Comparison of ENCODE assay signal across 8 mouse cellular contexts in genomic region chrX:144153523-144153922, GRCm38 (mm10). TPM values are rescaled to one million over a fixed set of nuclear protein-coding genes. Genes with fewer than 3 reads are reported as not detected.
DNase-seq lines count a peak whose midpoint lies in the region; ATAC-seq and TF ChIP-seq lines count a peak whose summit lies in the region.

Gene A730046J19Rik, plus strand, starts transcription at chrX:144153695.

- peak within 1 kb of the TSS; percentile 53 for H3K4me2 ChIP-seq in heart, embryonic 16.5 days (ENCODE audit: low read depth, low read length)
- peak within 1 kb of the TSS; percentile 47 for H3K4me2 ChIP-seq in hindbrain, embryonic 15.5 days
- peak within 1 kb of the TSS; percentile 36 for H3K4me2 ChIP-seq in midbrain, embryonic 13.5 days (replicated peaks)

- no peak for DNase-seq in heart, postnatal 14 days
- no peak for DNase-seq in embryonic facial prominence, embryonic 10.5 days (ENCODE audit: low spot score)
- DNase-seq in layer of hippocampus, postnatal 10 days (ENCODE audit: low spot score in 2 of 2): no peak
- no peak for DNase-seq in thymus, adult 2 months

- H3K27me3 ChIP-seq in heart, embryonic 16.5 days (ENCODE audit: control insufficient read depth, insufficient read depth, low read length): no peaks in the 10 kb centered on the region
- peaks cover 29% of the 10 kb centered on the region for H3K27me3 ChIP-seq in embryonic facial prominence, embryonic 10.5 days (replicated peaks; ENCODE audit: low read depth, poor library complexity, severe bottlenecking)
- H3K27me3 ChIP-seq in hindbrain, embryonic 15.5 days: no peaks in the 10 kb centered on the region
- no peaks in the 10 kb centered on the region for H3K27me3 ChIP-seq in midbrain, embryonic 13.5 days
- H3K27me3 ChIP-seq in thymus, adult 2 months (ENCODE audit: control insufficient read depth, insufficient read depth, low read length): no peaks in the 10 kb centered on the region

- intact Hi-C loops in heart, postnatal 14 days (cut with DNase I): no loop called here

- TF ChIP-seq POLR2A in thymus, adult 2 months (IDR thresholded peaks at IDR 0.05; ENCODE audit: control insufficient read depth, extremely low read depth, insufficient read depth, low read length, poor library complexity): no peak

- no peak within 1 kb of the TSS for H3K27ac ChIP-seq in heart, embryonic 16.5 days (ENCODE audit: low read length)
- H3K27ac ChIP-seq in embryonic facial prominence, embryonic 10.5 days (replicated peaks): no peak within 1 kb of the TSS
- H3K27ac ChIP-seq in hindbrain, embryonic 15.5 days (replicated peaks): no peak within 1 kb of the TSS
- H3K27ac ChIP-seq in midbrain, embryonic 13.5 days: no peak within 1 kb of the TSS
- no peak within 1 kb of the TSS for H3K27ac ChIP-seq in thymus, adult 2 months (ENCODE audit: control insufficient read depth, insufficient read depth, low read length)

- peak within 1 kb of the TSS; percentile 34 for H3K4me3 ChIP-seq in heart, embryonic 16.5 days (ENCODE audit: low read length)
- peak within 1 kb of the TSS; percentile 23; the same call in 1 of the 2 replicates for H3K4me3 ChIP-seq in embryonic facial prominence, embryonic 10.5 days
- H3K4me3 ChIP-seq in hindbrain, embryonic 15.5 days: peak within 1 kb of the TSS; percentile 24
- H3K4me3 ChIP-seq in midbrain, embryonic 13.5 days (replicated peaks): no peak within 1 kb of the TSS; the same call in 1 of the 2 replicates
- no peak within 1 kb of the TSS for H3K4me3 ChIP-seq in thymus, adult 2 months (ENCODE audit: control insufficient read depth, insufficient read depth, low read length)

- no peaks in the 10 kb centered on the region for H3K9me3 ChIP-seq in heart, embryonic 16.5 days (replicated peaks; ENCODE audit: control insufficient read depth, low read length)
- H3K9me3 ChIP-seq in embryonic facial prominence, embryonic 10.5 days: no peaks in the 10 kb centered on the region
- H3K9me3 ChIP-seq in hindbrain, embryonic 15.5 days: no peaks in the 10 kb centered on the region
- H3K9me3 ChIP-seq in midbrain, embryonic 13.5 days: no peaks in the 10 kb centered on the region

- H3K4me1 ChIP-seq in heart, embryonic 16.5 days (ENCODE audit: control insufficient read depth, insufficient read depth, low read length): no peaks in the 10 kb centered on the region
- no peaks in the 10 kb centered on the region for H3K4me1 ChIP-seq in embryonic facial prominence, embryonic 10.5 days
- H3K4me1 ChIP-seq in hindbrain, embryonic 15.5 days (replicated peaks): no peaks in the 10 kb centered on the region
- H3K4me1 ChIP-seq in midbrain, embryonic 13.5 days (replicated peaks): no peaks in the 10 kb centered on the region
- H3K4me1 ChIP-seq in thymus, adult 2 months (replicated peaks; ENCODE audit: control insufficient read depth, insufficient read depth, low read length): no peaks in the 10 kb centered on the region

- H3K36me3 ChIP-seq in heart, embryonic 16.5 days (ENCODE audit: control insufficient read depth, insufficient read depth): no peaks in the 10 kb centered on the region
- H3K36me3 ChIP-seq in embryonic facial prominence, embryonic 10.5 days (replicated peaks): no peaks in the 10 kb centered on the region
- no peaks in the 10 kb centered on the region for H3K36me3 ChIP-seq in hindbrain, embryonic 15.5 days
- no peaks in the 10 kb centered on the region for H3K36me3 ChIP-seq in midbrain, embryonic 13.5 days
- no peaks in the 10 kb centered on the region for H3K36me3 ChIP-seq in thymus, adult 2 months (ENCODE audit: control insufficient read depth, insufficient read depth, low read length)

- 18% methylated on average over 8 of the region's 8 CpGs for WGBS in heart, embryonic 16.5 days
- 24% methylated on average over 8 of the region's 8 CpGs for WGBS in embryonic facial prominence, embryonic 10.5 days
- 21% methylated on average over 8 of the region's 8 CpGs for WGBS in hindbrain, embryonic 15.5 days
- WGBS in midbrain, embryonic 13.5 days: 22% methylated on average over 8 of the region's 8 CpGs
- WGBS in thymus, adult 2 months: 26% methylated on average over 8 of the region's 8 CpGs

- no peak within 1 kb of the TSS for H3K9ac ChIP-seq in heart, embryonic 16.5 days (ENCODE audit: low read length)
- no peak within 1 kb of the TSS for H3K9ac ChIP-seq in hindbrain, embryonic 15.5 days
- no peak within 1 kb of the TSS for H3K9ac ChIP-seq in midbrain, embryonic 13.5 days (replicated peaks)

- no peak for ATAC-seq in heart, embryonic 16.5 days (replicated peaks; ENCODE audit: extremely low read depth, insufficient read depth, low FRiP score)
- no peak for ATAC-seq in hindbrain, embryonic 15.5 days (ENCODE audit: low FRiP score, low read depth)
- no peak for ATAC-seq in midbrain, embryonic 13.5 days
- no peak for ATAC-seq in cerebellum, adult (ENCODE audit: insufficient number of reproducible peaks, low FRiP score, low TSS enrichment)

- TF ChIP-seq CTCF in thymus, adult 2 months (IDR thresholded peaks at IDR 0.05; ENCODE audit: borderline replicate concordance, control insufficient read depth, extremely low read depth, insufficient read depth, low read length, poor library complexity): no peak

RNA-seq across cellular contexts. Expression of gene A730046J19Rik, which starts in this region (rescaled TPM):
- polyA plus RNA-seq in heart, embryonic 16.5 days (2015; fragmentation: Nextera tagmentation; extraction: Ambion mirVana): 0.57 and 0.74 TPM in 2 replicates
- total RNA-seq in heart, postnatal 14 days (2021): under 1 TPM; 0.14 to 0.54 TPM
- polyA plus RNA-seq in embryonic facial prominence, embryonic 10.5 days (2016; fragmentation: Nextera tagmentation; extraction: Ambion mirVana): 0.07 and 0.10 TPM in 2 replicates
- 0.65 and 0.88 TPM in 2 replicates for polyA plus RNA-seq in hindbrain, embryonic 15.5 days (2015; fragmentation: Nextera tagmentation; extraction: Ambion mirVana)
- 0.04 and 0.14 TPM in 2 replicates for polyA plus RNA-seq in midbrain, embryonic 13.5 days (2015; fragmentation: Nextera tagmentation; extraction: Ambion mirVana)
- under 1 TPM; 0.21 to 0.40 TPM for total RNA-seq in layer of hippocampus, postnatal 10 days (2021)
- polyA plus RNA-seq in thymus, adult 2 months (2012; rRNA removed): 0.05 TPM in 2 replicates

Comparison
In these comparisons a context has a peak if more than half of its experiments do, and no peak if none do; other contexts are left out.
1. H3K4me3 ChIP-seq: peak in heart, embryonic 16.5 days (single experiment), embryonic facial prominence, embryonic 10.5 days (single experiment) and hindbrain, embryonic 15.5 days (single experiment); none in midbrain, embryonic 13.5 days (single experiment) and thymus, adult 2 months (single experiment).
2. Peak in every context shown above with its lines, with median percentiles within 50 percentile points of each other: H3K4me2 ChIP-seq.